Mouse (Mus musculus): ENCODE results near the gene Pnkd.
"Not testable (repeated sequence)": the region's sequence is repeated elsewhere in the genome, so short reads cannot be mapped to it uniquely, and the experiment has no call there.

The Pnkd gene

DNA sequence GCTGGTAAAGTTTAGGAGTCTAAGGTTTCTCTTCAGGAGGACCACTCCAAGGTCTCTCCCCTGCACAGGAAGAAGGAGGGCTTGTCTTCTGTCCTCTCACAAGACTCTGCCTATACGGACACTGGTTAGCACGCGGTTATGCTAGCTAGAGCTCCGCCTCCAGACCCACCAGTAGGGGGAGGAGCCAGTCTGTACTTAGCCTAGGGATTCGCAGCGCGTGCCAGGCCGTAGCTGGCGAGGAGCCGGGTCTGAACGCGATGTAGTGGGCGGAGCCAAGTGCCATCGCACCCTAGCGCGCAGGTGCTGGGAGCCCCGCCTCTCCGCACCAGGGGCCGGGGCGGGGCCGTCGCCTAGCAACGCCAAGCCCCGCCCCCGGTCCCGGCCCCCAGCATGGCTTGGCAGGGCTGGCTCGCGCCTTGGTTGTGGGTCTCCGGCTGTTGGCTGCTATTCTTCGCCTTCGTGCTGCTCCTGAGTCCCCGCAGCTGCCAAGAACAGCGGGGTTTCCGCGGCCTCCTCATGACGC lies 47.6 kb downstream of the Pnkd start:
- DNase-seq = peak; percentile 95

- peak; percentile 68 for DNase-seq
Observed at GRCm38 (mm10) chr1:74332930-74333329, 48.2 kb downstream of the Pnkd start.

DNA sequence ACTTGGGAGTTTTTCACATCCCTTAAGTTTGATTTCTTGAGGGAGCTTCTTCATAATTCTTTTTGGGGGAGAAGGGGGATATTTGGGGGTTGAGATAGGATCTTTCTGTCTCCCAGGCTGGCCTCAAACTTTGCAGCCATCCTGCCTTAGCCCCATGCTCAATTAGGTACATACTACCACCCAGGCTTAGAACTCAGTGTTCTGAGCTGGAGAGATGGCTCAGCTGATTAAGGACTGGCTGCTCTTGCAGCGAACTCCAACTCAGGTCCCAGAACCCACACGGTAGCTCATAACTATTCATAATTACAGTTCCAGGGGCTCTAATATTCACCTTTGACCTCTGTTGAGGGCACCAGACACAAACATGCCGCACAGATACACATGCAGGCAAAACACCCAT lies 49.9 kb downstream of the Pnkd start:
- DNase-seq = no peak

DNA sequence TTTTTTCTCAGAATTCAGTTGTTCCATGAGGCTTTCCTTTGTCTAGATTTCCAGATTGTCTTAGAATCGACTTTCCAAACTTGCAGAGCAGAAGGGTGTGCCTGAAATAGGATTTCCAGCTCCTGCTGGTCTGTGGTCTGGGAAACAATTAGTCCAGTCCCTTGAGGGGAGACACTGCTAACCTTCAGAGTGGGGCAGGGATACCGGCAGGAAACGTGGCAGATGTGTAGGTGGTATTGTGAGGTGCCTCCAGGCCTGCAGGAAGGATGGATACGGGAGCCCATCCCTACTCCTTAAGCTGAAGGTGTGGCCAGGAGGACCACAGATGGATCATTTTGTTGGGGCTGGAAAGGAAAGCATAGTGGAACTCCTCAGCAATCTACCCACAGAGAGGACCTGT lies 50.3 kb downstream of the Pnkd start:
- DNase-seq = no peak

DNA sequence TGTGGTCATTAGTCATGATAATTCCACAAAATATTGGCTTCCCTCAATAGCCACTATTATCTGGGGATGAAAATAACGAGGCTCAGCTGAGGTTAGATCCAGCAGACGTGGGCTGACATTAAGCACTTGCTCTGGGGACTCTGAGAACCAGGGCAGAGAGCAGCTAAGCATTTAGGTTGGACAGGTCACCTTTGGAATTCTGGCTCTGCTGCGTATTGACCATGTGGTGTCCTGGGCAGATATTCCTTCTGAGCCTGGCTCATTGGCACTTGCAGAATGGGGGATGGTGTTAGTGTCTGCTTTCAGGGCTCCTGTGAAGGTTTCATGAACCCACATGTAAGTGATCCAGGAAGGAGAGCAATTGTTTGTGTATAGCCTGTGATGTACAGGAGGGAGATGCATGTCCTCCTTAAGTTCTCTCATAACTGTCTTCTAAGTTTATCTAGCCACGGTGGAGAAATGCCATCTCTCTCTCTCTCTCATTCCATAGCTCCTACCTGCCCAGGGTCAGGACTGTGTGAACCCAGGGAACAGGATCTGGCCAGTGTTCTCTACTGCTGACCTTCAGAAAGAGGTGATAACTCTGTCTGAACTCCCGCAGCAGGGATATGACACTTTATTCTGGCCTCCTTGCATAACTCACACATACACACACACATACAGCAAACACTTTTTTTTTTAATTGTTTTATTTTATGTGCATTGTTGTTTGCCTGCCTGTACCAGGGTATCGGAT lies 50.9 kb downstream of the Pnkd start:
- peak; percentile 65 for DNase-seq

DNA sequence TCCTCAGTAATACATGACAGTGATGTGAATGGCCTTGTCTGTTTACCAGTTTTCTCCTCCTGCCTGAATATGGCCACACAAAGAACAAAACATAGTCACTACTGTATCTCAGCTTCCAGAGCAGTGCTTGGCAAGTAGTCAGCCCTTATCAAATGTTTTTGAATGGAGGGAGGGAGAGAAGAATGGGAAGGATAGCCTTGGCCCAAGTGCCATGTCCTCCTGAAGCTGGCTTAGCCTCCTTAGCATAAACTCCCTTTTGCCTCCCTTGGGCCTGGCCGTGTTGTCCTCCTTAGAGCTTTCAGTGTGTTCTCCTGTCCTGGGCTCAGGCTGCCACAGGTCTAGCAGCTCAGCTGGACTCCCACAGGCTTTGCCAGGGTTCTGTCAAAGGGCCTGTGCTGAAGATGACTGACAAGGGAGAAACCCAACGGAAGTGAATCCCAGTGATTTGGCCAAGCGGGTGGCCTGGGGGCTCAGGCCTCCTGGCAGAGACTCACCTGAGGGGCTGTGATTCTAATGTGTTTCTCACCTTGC lies 52.6 kb downstream of the Pnkd start:
- DNase-seq = peak; percentile 56

GRCm38 (mm10) chr1:74338013-74338412 lies 53.3 kb downstream of the Pnkd start:
- DNase-seq = no peak

- no peak for DNase-seq
Observed at GRCm38 (mm10) chr1:74338626-74339025, 53.9 kb downstream of the Pnkd start.

DNA sequence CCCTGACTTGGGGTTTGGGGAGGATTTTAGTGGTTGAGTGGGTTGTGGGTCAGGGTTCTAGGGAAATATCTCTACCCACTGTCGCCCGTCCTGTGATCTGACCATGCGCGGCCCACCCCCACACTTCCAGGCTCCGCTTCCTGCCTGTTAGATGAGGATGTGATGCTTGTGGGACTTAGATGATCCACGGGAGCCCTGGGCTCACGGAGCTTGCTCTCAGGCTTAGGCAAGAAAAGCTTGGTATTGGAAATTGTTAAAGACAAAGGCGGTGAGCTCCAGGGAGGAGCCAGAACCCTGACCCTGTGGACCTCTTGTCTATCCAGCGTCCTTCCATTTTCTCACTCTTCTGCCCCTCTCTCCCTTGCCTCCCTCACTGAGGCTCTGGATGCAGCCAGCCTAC lies 55.2 kb downstream of the Pnkd start:
- DNase-seq = no peak

DNA sequence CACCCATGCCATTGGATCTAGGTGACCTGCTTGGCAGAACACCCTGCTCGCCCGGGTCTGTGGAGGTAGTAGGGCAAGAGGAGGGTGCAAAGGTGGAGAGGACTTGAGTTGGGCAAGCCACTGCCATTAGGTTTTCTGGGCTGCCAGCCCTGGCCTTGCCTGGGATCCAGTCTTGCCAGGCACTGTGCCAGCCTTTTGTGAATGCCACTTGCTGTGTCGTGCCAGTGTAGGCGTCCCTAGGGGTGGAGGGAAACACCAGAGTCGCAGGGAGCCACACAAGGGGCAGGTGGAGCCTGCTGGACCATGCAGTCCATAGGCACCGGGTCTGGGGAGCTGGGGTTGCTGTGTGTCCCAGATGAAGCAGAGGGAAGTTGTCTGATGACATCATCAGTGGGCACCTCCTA lies 55.6 kb downstream of the Pnkd start:
- DNase-seq = peak; percentile 56

GRCm38 (mm10) chr1:74340992-74341391 lies 56.3 kb downstream of the Pnkd start:
- not testable (repeated sequence) for DNase-seq

- DNase-seq = no peak
Observed at GRCm38 (mm10) chr1:74341898-74342297, 57.2 kb downstream of the Pnkd start.

GRCm38 (mm10) chr1:74342308-74342707 lies 57.6 kb downstream of the Pnkd start:
- DNase-seq = no peak

DNA sequence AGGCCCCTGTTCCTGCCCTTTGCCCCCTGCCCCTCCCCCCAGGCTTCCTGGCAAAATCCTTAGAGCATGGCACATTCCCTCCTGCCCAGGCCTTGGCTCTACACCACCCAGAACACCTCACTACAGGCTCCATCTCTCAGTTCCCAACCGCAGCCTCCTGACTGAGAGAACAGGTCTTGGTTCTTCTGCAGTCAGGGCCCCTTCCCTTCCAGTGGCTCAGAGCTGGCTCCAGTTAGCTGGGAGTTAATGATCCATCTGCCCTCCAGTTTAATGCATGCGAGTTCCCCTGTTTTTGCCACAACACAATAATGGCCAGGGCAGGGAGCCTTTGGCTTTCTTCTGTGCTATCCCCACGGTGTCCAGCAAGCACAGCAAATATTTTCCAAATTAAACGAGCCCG lies 58.4 kb downstream of the Pnkd start:
- no peak for DNase-seq

- no peak for DNase-seq
Observed at GRCm38 (mm10) chr1:74344163-74344916, 59.6 kb downstream of the Pnkd start.

- DNase-seq = no peak
Observed at GRCm38 (mm10) chr1:74351185-74351769, 66.5 kb downstream of the Pnkd start.

DNA sequence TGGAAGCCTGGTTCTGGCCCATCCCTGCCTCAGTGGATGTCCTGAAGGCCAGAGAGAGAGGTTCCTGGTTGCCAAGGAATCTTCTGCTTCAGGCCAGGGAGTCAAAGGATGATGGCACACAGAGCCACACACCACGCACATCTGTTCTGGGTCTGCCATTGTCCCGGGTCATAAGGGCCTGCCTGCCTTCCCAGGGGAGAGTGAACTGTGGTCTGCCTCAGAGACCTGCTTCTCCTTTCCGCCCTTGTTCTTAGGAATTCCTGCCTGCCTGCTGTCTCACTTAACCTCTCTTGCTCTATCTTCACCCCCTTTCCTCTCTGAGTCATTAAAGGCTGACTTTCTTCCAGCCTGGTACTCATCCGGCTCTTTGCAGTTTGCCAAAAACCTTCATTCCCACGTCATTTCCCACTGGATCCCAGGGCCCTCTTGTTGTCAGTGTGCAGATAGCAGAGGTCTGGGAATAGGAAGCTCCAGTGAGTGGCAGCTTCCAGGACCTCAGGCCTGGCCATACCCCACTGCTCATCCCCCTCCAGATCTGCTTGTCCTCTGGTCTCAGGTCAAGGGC lies 67.9 kb downstream of the Pnkd start:
- no peak for DNase-seq

- DNase-seq = no peak
Observed at GRCm38 (mm10) chr1:74353453-74354229, 68.9 kb downstream of the Pnkd start.

DNA sequence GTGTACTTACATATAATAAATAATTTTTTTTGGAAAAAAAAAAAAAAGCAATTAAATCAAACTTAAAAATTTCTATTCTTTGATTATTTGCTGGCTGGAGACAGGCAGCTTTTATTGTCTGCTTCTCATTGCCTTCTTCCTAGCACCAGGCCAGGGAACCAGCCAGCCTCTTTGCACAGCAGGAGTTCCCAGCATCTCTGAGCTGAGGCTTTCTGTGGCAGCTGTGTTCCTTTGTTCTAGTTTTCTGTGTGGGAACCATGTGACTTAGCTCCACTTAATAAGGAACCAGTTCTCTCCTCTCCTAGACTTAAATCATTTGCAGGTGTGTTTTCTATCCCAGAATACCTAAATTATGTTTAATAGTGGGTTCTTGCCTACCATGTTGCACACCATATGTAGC lies 72.8 kb downstream of the Pnkd start:
- DNase-seq = no peak

- DNase-seq = no peak
Observed at GRCm38 (mm10) chr1:74359952-74360517, 75.3 kb downstream of the Pnkd start.

DNA sequence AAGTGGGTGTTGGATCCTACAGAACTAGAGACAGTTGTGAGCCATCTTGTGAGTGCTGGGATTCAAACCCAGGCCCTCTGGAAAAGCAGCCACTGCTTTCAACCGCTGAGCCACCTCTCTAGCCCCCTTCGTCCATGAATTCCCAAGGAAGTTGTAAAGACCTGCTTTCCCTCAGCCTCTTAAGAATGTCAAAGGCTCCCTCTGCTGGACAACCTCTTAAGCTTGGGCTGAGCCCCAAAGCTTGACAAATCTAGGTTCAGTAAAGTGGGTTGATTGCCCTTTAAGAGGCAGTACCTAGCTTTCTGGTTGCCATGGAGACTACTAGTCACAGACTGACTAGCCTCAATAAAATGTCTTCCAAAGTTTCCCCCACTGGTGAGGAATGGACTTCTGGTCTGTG lies 77.1 kb downstream of the Pnkd start, which contains the start of gene Catip:
Catip (plus strand) TSS at position 297 of the 400 bp plus-strand sequence.
- peak; percentile 71 for DNase-seq

Data from cerebellum, adult 9-11 months (tissue).